Mouse (Mus musculus) MEL (cell line): ENCODE data around the gene Gale.
A peak's percentile ranks its signal among the peaks of the same experiment; 100 is the strongest.

ENCODE experiments used
- CTCF ChIP-seq, 3 experiments: IDR thresholded peaks in 2 of 3; conservative IDR thresholded peaks in 1 of 3; 2 replicates each; pipeline ENCODE4 v1.5.1; 2011 to 2012; ENCODE audit warnings: low read length in 3 of 3, low read depth in 2 of 3, mild to moderate bottlenecking in 2 of 3, improper control_type of control experiment in 1 of 3, inconsistent platforms in 1 of 3, mixed read lengths in 1 of 3, moderate library complexity in 1 of 3; ENCODE audit not compliant: control insufficient read depth in 1 of 3, insufficient read depth in 1 of 3, poor library complexity in 1 of 3, severe bottlenecking in 1 of 3
- MXI1 ChIP-seq: IDR thresholded peaks from 2 replicates; pipeline ENCODE4 v1.6.1; 2011; ENCODE audit warnings: mild to moderate bottlenecking, low read depth, low read length, improper control_type of control experiment
- POLR2AphosphoS5 ChIP-seq: IDR thresholded peaks from 2 replicates; pipeline ENCODE4 v1.6.1; 2012; ENCODE audit warnings: low read depth, borderline replicate concordance, mild to moderate bottlenecking, inconsistent platforms, low read length, moderate library complexity, mixed read lengths
- ZNF384 ChIP-seq: IDR thresholded peaks from 2 replicates; pipeline ENCODE4 v1.6.1; 2012; ENCODE audit warnings: low read depth, mild to moderate bottlenecking, inconsistent platforms, low read length, improper control_type of control experiment

DNA sequence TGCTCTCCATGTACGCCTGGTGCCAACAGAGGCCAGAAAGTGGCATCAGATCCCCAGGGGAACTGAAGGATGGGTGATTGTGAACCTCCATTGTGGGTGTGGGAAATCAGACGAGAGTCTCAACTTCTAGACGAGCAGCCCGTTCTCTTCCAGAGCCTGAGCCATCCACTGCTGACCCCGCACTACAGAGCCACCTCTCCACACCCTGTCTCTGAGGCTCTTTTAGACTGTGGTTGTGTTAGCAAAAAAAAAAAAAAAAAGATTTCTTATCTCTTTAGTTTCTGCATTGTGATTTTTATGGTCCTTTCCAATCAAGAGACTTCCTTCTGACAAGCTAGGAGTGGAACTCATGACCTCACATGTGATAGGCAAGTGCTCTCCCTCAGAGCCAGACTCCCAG, 34.1 kb upstream of the Gale start:
- TF ChIP-seq CTCF (IDR thresholded peaks at IDR 0.05 in 2 of 3, conservative IDR thresholded peaks at IDR 0.05 in 1 of 3; ENCODE audit: control insufficient read depth in 1 of 3, insufficient read depth in 1 of 3, low read depth in 2 of 3, low read length in 3 of 3, poor library complexity in 1 of 3, severe bottlenecking in 1 of 3) (no peak), ZNF384 (peak; percentile 64), MXI1 (no peak), POLR2AphosphoS5 (no peak)
